In the genomic region with DNA sequence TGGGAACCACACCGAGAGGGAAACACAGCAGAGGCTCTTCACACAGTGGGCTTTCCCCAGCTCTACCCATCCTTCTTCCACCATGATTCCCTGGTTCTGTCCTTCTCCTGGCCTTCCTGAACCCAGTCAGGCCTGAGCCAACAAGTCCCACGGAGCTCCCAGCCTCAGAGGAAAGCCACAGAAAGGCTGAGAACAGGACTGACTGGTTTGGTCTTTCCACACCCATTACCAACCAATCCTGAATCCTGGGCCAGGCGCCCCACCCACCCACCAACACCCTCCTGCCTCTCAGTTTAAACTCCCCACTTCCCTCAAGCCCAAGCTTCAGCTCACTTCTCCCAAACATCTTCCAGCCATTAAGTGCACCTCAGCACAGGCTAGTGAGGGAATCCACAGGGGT, we compare ENCODE assay signal across 13 mouse cellular contexts. TPM values are rescaled to one million over a fixed set of nuclear protein-coding genes. Genes with fewer than 3 reads are reported as not detected.
A peak's percentile ranks its signal among the peaks of the same experiment; 100 is the strongest.
DNase-seq lines count a peak whose midpoint lies in the region; ATAC-seq lines count a peak whose summit lies in the region.
"Had no signal": no experiment of that assay in that cellular context is flagged by ENCODE, and none has a peak within 500 bp of the region (broad histone marks: within the 10 kb centered on the region; RNA-seq: fewer than 3 reads in every experiment).

No protein-coding gene starts in this region.

- DNase-seq in lung, adult 18-20 months: peak; percentile 21 to 63
- no peak for DNase-seq in lung, postnatal 25 days (ENCODE audit: low spot score)
- peak; percentile 45 for DNase-seq in gonadal fat pad, adult 2 months (ENCODE audit: low read depth)
- peak; percentile 52 for DNase-seq in lung, postnatal 36 days
- DNase-seq in left cerebral cortex, postnatal 14 days (ENCODE audit: low spot score in 2 of 2): no peak
- DNase-seq in layer of hippocampus, adult 8-10 months (ENCODE audit: low spot score in 2 of 2): no peak
- DNase-seq: heart, postnatal 36 days; layer of hippocampus, adult 9-11 months; thymus, adult 2 months had no signal

- H3K4me3 ChIP-seq in kidney, embryonic 15.5 days (replicated peaks): no peak overlapping the region
- H3K4me3 ChIP-seq in hindbrain, embryonic 13.5 days: no peak overlapping the region
- H3K4me3 ChIP-seq: forebrain, embryonic 15.5 days; heart, embryonic 10.5 days had no signal

- H3K9me3 ChIP-seq in kidney, embryonic 15.5 days (replicated peaks): no peaks in the 10 kb centered on the region
- H3K9me3 ChIP-seq in hindbrain, embryonic 13.5 days: no peaks in the 10 kb centered on the region
- H3K9me3 ChIP-seq: forebrain, embryonic 15.5 days; heart, embryonic 10.5 days had no signal

- intact Hi-C loops in left cerebral cortex, postnatal 14 days (cut with DNase I): no loop called here

- WGBS in kidney, embryonic 15.5 days: 68% methylated on average over 3 of the region's 3 CpGs
- WGBS in hindbrain, embryonic 13.5 days: 76% methylated on average over 3 of the region's 3 CpGs

- H3K27ac ChIP-seq in kidney, embryonic 15.5 days: peak overlapping the region; percentile 58; the same call in 1 of the 2 replicates
- no peak overlapping the region for H3K27ac ChIP-seq in hindbrain, embryonic 13.5 days
- H3K27ac ChIP-seq: forebrain, embryonic 15.5 days; heart, embryonic 10.5 days had no signal

- ATAC-seq in kidney, embryonic 15.5 days (replicated peaks; ENCODE audit: low FRiP score): peak; percentile 30; the same call in 1 of the 2 replicates
- no peak for ATAC-seq in hindbrain, embryonic 13.5 days (ENCODE audit: low FRiP score)
- ATAC-seq: forebrain, embryonic 15.5 days had no signal

- no peak overlapping the region for H3K4me2 ChIP-seq in kidney, embryonic 15.5 days
- H3K4me2 ChIP-seq in hindbrain, embryonic 13.5 days: no peak overlapping the region
- H3K4me2 ChIP-seq: forebrain, embryonic 15.5 days had no signal

- H3K27me3 ChIP-seq in kidney, embryonic 15.5 days: peaks cover 7% of the 10 kb centered on the region; the same call in 1 of the 2 replicates
- peaks cover 29% of the 10 kb centered on the region for H3K27me3 ChIP-seq in hindbrain, embryonic 13.5 days

- peaks cover 12% of the 10 kb centered on the region for H3K4me1 ChIP-seq in kidney, embryonic 15.5 days
- peaks cover 13% of the 10 kb centered on the region for H3K4me1 ChIP-seq in hindbrain, embryonic 13.5 days (replicated peaks)

- no peaks in the 10 kb centered on the region for H3K36me3 ChIP-seq in kidney, embryonic 15.5 days
- H3K36me3 ChIP-seq in hindbrain, embryonic 13.5 days: no peaks in the 10 kb centered on the region
- H3K36me3 ChIP-seq: forebrain, embryonic 15.5 days; heart, embryonic 10.5 days had no signal

- H3K9ac ChIP-seq in kidney, embryonic 15.5 days: no peak overlapping the region
- no peak overlapping the region for H3K9ac ChIP-seq in hindbrain, embryonic 13.5 days
- H3K9ac ChIP-seq: forebrain, embryonic 15.5 days had no signal

RNA-seq across cellular contexts. Expression of gene Susd1, which starts 4.4 kb away (rescaled TPM):
- 22.4 and 23.3 TPM in 2 replicates for polyA plus RNA-seq in gonadal fat pad, adult 2 months (2012; rRNA removed)
- polyA plus RNA-seq in kidney, embryonic 15.5 days (2015; fragmentation: Nextera tagmentation; extraction: Ambion mirVana): 10.1 and 10.2 TPM in 2 replicates
- total RNA-seq in left cerebral cortex, postnatal 14 days (2021): 1 to 10 TPM; 8.2 to 9.3 TPM
- total RNA-seq in layer of hippocampus, adult 8-10 months (2022): 10 to 100 TPM in 2 of 4 experiments, 1 to 10 TPM in 2; 8.3 to 11.1 (median 10.1) TPM
- 1.3 and 1.5 TPM in 2 replicates for polyA plus RNA-seq in hindbrain, embryonic 13.5 days (2015; fragmentation: Nextera tagmentation; extraction: Ambion mirVana)

Comparison
In these comparisons a context has a peak if more than half of its experiments do, and no peak if none do; other contexts are left out.
1. DNase-seq: peak in lung, adult 18-20 months (2 of 2), gonadal fat pad, adult 2 months (single experiment) and lung, postnatal 36 days (single experiment); none in lung, postnatal 25 days (single experiment), left cerebral cortex, postnatal 14 days (0 of 2) and layer of hippocampus, adult 8-10 months (0 of 2).